Mouse (Mus musculus): ENCODE measurements at regions not wholly inside any gene's neighbourhood (a gene's known extent, or its start where the extent isn't known, plus 50 kb on each side); places are given as distances from the start of the nearest gene placed in this dataset.

GRCm38 (mm10) chr4:101336811-101337210 lies 71.7 kb upstream of the Jak1 start:
- no peak overlapping the region for H3K27ac ChIP-seq (replicated peaks)
- no peaks in the 10 kb centered on the region; the same call in 1 of the 2 replicates for H3K4me1 ChIP-seq
- H3K36me3 ChIP-seq = no peaks in the 10 kb centered on the region
- DNase-seq (ENCODE audit: low spot score) = no peak
- 76% methylated on average over 4 of the region's 4 CpGs for WGBS
- H3K27me3 ChIP-seq (ENCODE audit: low read depth, poor library complexity, severe bottlenecking) = no peaks in the 10 kb centered on the region
- no peaks in the 10 kb centered on the region for H3K9me3 ChIP-seq (replicated peaks)
- no peak overlapping the region for H3K4me3 ChIP-seq

DNA sequence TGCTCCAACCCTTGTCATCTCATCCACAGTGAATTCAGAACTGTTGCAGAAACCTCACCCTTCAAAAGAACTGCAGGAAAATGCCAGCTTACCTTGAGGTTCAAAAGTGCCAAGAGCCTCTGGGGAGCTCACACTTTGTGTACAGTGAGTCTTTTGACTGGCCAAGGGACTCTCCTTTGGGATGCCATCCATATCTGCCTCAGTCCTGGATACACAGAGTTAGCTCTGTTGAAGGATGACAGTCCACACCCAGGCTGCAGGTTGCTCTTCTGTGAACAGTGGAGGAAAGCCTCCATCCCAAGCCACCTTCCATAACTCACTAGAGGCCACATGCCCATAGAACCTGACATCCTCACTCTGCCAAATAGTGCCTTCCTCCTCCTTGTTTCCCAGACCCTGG lies 71.3 kb upstream of the Jak1 start:
- no peak for DNase-seq (ENCODE audit: low spot score)
- no peak overlapping the region for H3K27ac ChIP-seq (replicated peaks)

DNA sequence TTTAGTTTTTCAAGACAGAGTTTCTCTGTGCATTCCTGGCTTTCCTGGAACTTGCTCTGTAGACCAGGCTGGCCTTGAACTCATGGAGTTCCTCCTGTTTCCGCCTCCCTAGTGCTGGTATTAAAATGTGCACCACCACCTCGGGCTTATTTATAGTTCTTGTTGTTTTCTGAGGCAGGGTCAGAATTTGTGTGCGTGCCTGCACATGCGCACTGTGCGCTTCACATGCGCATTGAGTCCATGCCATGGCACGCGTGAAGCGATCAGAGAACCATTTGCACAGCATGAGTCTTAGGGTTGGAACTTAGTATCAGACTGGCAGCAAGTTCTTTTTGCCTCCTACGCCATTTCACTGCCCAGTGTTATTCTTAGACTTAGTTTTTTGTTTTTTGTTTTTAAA lies 68.8 kb upstream of the Jak1 start:
- Histone ChIP-seq H3K36me3 (no peaks in the 10 kb centered on the region), H3K27me3 (ENCODE audit: low read depth, poor library complexity, severe bottlenecking) (no peaks in the 10 kb centered on the region), H3K9me3 (replicated peaks) (no peaks in the 10 kb centered on the region), H3K27ac (replicated peaks) (no peak overlapping the region), H3K4me1 (peaks cover 3% of the 10 kb centered on the region; the same call in 1 of the 2 replicates), H3K4me3 (no peak overlapping the region)
- WGBS = 96% methylated on average over 10 of the region's 10 CpGs
- DNase-seq (ENCODE audit: low spot score) = no peak

More for the DNA sequence above, 71.3 kb upstream of the Jak1 start:
- H3K4me1 ChIP-seq = no peaks in the 10 kb centered on the region; the same call in 1 of the 2 replicates
- H3K27me3 ChIP-seq (ENCODE audit: low read depth, poor library complexity, severe bottlenecking) = no peaks in the 10 kb centered on the region
- no peaks in the 10 kb centered on the region for H3K9me3 ChIP-seq (replicated peaks)
- no peaks in the 10 kb centered on the region for H3K36me3 ChIP-seq
- no peak overlapping the region for H3K4me3 ChIP-seq

GRCm38 (mm10) chr4:101333036-101333435 lies 68.0 kb upstream of the Jak1 start:
- H3K27ac ChIP-seq (replicated peaks) = no peak overlapping the region
- H3K9me3 ChIP-seq (replicated peaks) = no peaks in the 10 kb centered on the region
- WGBS = 82% methylated on average over 3 of the region's 3 CpGs
- no peak overlapping the region for H3K4me3 ChIP-seq
- no peak for DNase-seq (ENCODE audit: low spot score)
- H3K36me3 ChIP-seq = no peaks in the 10 kb centered on the region
- H3K4me1 ChIP-seq = peaks cover 7% of the 10 kb centered on the region
- H3K27me3 ChIP-seq (ENCODE audit: low read depth, poor library complexity, severe bottlenecking) = no peaks in the 10 kb centered on the region

- no peak for DNase-seq (ENCODE audit: low spot score)
- Histone ChIP-seq H3K36me3 (no peaks in the 10 kb centered on the region), H3K4me1 (peaks cover 13% of the 10 kb centered on the region), H3K27me3 (ENCODE audit: low read depth, poor library complexity, severe bottlenecking) (no peaks in the 10 kb centered on the region), H3K27ac (replicated peaks) (no peak overlapping the region), H3K9me3 (replicated peaks) (no peaks in the 10 kb centered on the region), H3K4me3 (no peak overlapping the region)
- 85% methylated on average over 4 of the region's 4 CpGs for WGBS
Observed at GRCm38 (mm10) chr4:101331231-101331630, 66.1 kb upstream of the Jak1 start.

DNA sequence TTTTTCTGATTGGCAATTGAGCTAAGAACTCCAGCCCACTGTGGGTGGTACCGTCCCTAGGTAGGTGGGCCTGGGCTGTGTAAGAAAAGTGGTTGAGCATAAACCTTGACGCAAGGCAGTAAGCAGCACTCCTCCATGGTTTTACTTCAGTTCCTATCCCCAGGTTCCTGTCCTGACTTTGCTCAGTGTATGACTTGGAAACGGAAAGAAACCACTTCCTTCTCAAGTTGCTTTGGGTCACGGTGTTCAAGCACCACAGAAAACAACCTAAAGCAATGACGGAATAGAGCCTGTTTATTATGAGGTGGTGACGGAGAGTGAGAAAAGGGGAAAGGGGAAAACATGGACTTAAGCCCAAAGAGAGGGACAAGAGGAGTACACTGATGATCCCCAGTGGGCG lies 64.0 kb upstream of the Jak1 start:
- peaks cover 13% of the 10 kb centered on the region for H3K4me1 ChIP-seq
- H3K4me3 ChIP-seq = no peak overlapping the region
- H3K36me3 ChIP-seq = no peaks in the 10 kb centered on the region
- H3K27ac ChIP-seq (replicated peaks) = no peak overlapping the region
- H3K9me3 ChIP-seq (replicated peaks) = no peaks in the 10 kb centered on the region
- DNase-seq (ENCODE audit: low spot score) = no peak
- 89% methylated on average over 7 of the region's 7 CpGs for WGBS
- no peaks in the 10 kb centered on the region for H3K27me3 ChIP-seq (ENCODE audit: low read depth, poor library complexity, severe bottlenecking)

GRCm38 (mm10) chr4:101326067-101326466 lies 61.0 kb upstream of the Jak1 start:
- Histone ChIP-seq H3K9me3 (replicated peaks) (no peaks in the 10 kb centered on the region), H3K27ac (replicated peaks) (no peak overlapping the region)

GRCm38 (mm10) chr4:101321731-101322130 lies 56.6 kb upstream of the Jak1 start:
- Histone ChIP-seq H3K9me3 (replicated peaks) (no peaks in the 10 kb centered on the region), H3K4me1 (no peaks in the 10 kb centered on the region), H3K27me3 (ENCODE audit: low read depth, poor library complexity, severe bottlenecking) (no peaks in the 10 kb centered on the region), H3K27ac (replicated peaks) (no peak overlapping the region), H3K36me3 (no peaks in the 10 kb centered on the region), H3K4me3 (no peak overlapping the region)
- 67% methylated on average over 2 of the region's 2 CpGs for WGBS
- no peak for DNase-seq (ENCODE audit: low spot score)

More at GRCm38 (mm10) chr4:101326067-101326466, 61.0 kb upstream of the Jak1 start:
- no peak overlapping the region for H3K4me3 ChIP-seq
- DNase-seq (ENCODE audit: low spot score) = no peak
- WGBS = 75% methylated on average over 3 of the region's 3 CpGs
- H3K27me3 ChIP-seq (ENCODE audit: low read depth, poor library complexity, severe bottlenecking) = no peaks in the 10 kb centered on the region
- no peaks in the 10 kb centered on the region for H3K36me3 ChIP-seq
- peaks cover 13% of the 10 kb centered on the region for H3K4me1 ChIP-seq

DNA sequence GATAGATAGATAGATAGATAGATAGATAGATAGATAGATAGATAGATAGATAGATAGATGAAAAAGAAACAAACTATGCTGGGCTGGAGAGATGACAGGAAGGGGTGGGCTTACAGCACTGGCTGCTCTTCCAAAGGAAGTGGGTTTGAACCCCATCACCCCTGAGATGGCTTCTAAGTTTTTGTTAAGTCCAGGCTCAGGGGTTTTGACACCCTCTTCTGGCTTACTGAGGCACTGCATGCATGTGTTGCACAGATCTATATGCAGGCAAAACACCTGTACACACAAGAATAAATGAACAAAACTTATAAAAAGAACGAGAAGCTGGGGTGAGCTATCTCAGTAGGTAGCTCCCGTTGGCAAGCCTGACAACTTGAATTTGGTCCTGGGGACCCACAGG lies 55.5 kb upstream of the Jak1 start:
- no peak for DNase-seq (ENCODE audit: low spot score)
- no peaks in the 10 kb centered on the region for H3K4me1 ChIP-seq
- WGBS = 67% methylated on average over 2 of the region's 2 CpGs
- no peak overlapping the region for H3K27ac ChIP-seq (replicated peaks)
- no peaks in the 10 kb centered on the region for H3K9me3 ChIP-seq (replicated peaks)
- no peak overlapping the region for H3K4me3 ChIP-seq
- no peaks in the 10 kb centered on the region for H3K36me3 ChIP-seq
- H3K27me3 ChIP-seq (ENCODE audit: low read depth, poor library complexity, severe bottlenecking) = no peaks in the 10 kb centered on the region

DNA sequence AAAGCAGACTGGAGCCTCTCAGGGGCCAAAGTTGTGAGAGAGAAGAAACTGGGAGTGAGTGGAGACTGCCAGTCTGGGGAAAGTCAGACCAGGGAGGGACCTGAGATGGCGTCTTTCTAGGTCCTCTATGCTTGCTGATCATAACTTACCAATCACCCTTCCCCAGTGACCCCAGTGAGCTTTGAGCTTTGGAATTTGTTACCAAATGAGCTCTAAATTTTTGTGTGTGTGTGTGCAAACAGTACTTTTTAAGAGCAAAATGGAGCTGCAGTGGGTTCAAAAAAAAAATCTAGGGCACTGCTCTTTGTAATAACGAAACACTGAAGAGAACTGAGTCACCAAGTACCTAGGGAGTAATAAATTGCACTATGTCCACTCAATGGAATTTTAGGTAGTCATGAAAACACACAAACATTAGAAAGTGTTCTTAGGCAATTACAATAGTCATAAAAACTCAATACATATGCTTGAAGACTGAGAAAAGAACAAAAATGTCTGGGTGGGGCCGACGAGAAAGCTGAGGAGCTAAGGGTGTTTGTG lies 54.7 kb upstream of the Jak1 start:
- WGBS = 87% methylated on average over 4 of the region's 4 CpGs
- Histone ChIP-seq H3K27me3 (ENCODE audit: low read depth, poor library complexity, severe bottlenecking) (no peaks in the 10 kb centered on the region), H3K36me3 (no peaks in the 10 kb centered on the region), H3K9me3 (replicated peaks) (no peaks in the 10 kb centered on the region), H3K27ac (replicated peaks) (no peak overlapping the region), H3K4me3 (no peak overlapping the region), H3K4me1 (no peaks in the 10 kb centered on the region)
- no peak for DNase-seq (ENCODE audit: low spot score)

DNA sequence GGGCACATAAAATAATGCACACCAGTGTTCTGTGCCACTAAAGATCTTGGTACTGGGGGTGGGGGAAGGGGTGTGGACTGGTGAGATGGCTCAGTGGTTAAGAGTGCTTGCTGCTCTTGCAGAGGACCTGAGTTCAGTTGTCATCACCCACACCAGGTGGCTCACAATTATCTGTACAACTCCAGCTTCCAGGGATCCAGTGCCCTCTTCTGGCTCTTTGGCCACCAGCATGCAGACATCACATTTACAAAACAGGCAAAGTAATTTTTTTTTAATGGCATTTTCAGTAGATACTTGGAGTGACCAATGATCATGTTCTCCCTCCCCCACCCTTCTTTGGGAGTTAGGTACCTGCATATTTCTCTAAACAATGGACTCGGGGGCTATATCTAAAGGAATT lies 53.8 kb upstream of the Jak1 start:
- WGBS = 84% methylated on average over 1 of the region's 1 CpGs
- Histone ChIP-seq H3K27ac (replicated peaks) (no peak overlapping the region), H3K4me3 (no peak overlapping the region), H3K27me3 (ENCODE audit: low read depth, poor library complexity, severe bottlenecking) (peaks cover 7% of the 10 kb centered on the region), H3K36me3 (no peaks in the 10 kb centered on the region), H3K4me1 (no peaks in the 10 kb centered on the region), H3K9me3 (replicated peaks) (no peaks in the 10 kb centered on the region)
- no peak for DNase-seq (ENCODE audit: low spot score)

GRCm38 (mm10) chr4:101316061-101316460 lies 51.0 kb upstream of the Jak1 start:
- 89% methylated on average over 6 of the region's 6 CpGs for WGBS
- H3K4me3 ChIP-seq = no peak overlapping the region
- H3K36me3 ChIP-seq = no peaks in the 10 kb centered on the region
- peaks cover 23% of the 10 kb centered on the region for H3K27me3 ChIP-seq (ENCODE audit: low read depth, poor library complexity, severe bottlenecking)
- no peak for DNase-seq (ENCODE audit: low spot score)
- H3K9me3 ChIP-seq (replicated peaks) = no peaks in the 10 kb centered on the region
- no peak overlapping the region for H3K27ac ChIP-seq (replicated peaks)
- no peaks in the 10 kb centered on the region for H3K4me1 ChIP-seq
